Mouse (Mus musculus) liver, embryonic 11.5 days (tissue): ENCODE results near the gene Ubxn11. TPM values are rescaled to one million over a fixed set of nuclear protein-coding genes. Genes with fewer than 3 reads are reported as not detected.

Experiments used
- ATAC-seq: fragments of 200-750 bp; cut with Nextera tagmentation; replicated peaks from 2 replicates; pipeline ENCODE4 v1.8.0; 2017; ENCODE audit warnings: moderate number of reproducible peaks, mild to moderate bottlenecking, moderate TSS enrichment, moderate library complexity; ENCODE audit not compliant: low FRiP score
- DNase-seq: peaks from one replicate; pipeline ENCODE4 v3.0.0-alpha.2; 2017; ENCODE audit warnings: low spot score
- H3K27ac ChIP-seq: fragments of 300-500 bp; sonication (generic); 2 replicates; pipeline ENCODE4 v1.5.1; 2014; ENCODE audit warnings: mild to moderate bottlenecking, low read depth, low read length, control low read depth
- H3K27me3 ChIP-seq: fragments of 300-500 bp; sonication (generic); replicated peaks from 2 replicates; pipeline ENCODE4 v1.6.1; 2014; ENCODE audit warnings: low read length, mixed read lengths; ENCODE audit not compliant: control insufficient read depth, insufficient read depth
- H3K36me3 ChIP-seq: fragments of 300-500 bp; sonication (generic); 2 replicates; pipeline ENCODE4 v1.6.1; 2014; ENCODE audit warnings: mild to moderate bottlenecking, low read length, moderate library complexity, mixed read lengths; ENCODE audit not compliant: control insufficient read depth, insufficient read depth
- H3K4me1 ChIP-seq: fragments of 300-500 bp; sonication (generic); replicated peaks from 2 replicates; pipeline ENCODE4 v1.6.1; 2014; ENCODE audit warnings: low read length, mixed read lengths; ENCODE audit not compliant: control insufficient read depth, insufficient read depth
- H3K4me2 ChIP-seq: fragments of 300-500 bp; sonication (generic); 2 replicates; pipeline ENCODE4 v1.6.1; 2014; ENCODE audit warnings: mild to moderate bottlenecking, control low read depth, moderate library complexity
- H3K4me3 ChIP-seq: fragments of 300-500 bp; sonication (generic); 2 replicates; pipeline ENCODE4 v1.5.1; 2014; ENCODE audit warnings: low read depth, low read length, control low read depth
- H3K9ac ChIP-seq: fragments of 300-500 bp; sonication (generic); 2 replicates; pipeline ENCODE4 v1.6.1; 2014; ENCODE audit warnings: low read depth, low read length, control low read depth
- H3K9me3 ChIP-seq: fragments of 300-500 bp; sonication (generic); 2 replicates; pipeline ENCODE4 v1.6.1; 2016; ENCODE audit warnings: low read length, inconsistent platforms, mixed read lengths; ENCODE audit not compliant: control insufficient read depth
- WGBS: fragments of 180-500 bp; shearing (Covaris S2); extraction: QIAGEN DNeasy Blood & Tissue Kit; methylation state at CpG from one replicate; pipeline ENCODE4 v1.1.7; 2014; 5-methylcytosine and 5-hydroxymethylcytosine counted together
- polyA plus RNA-seq: library from polyadenylated mRNA; unstranded; fragments of >200 nt; fragmentation: Nextera tagmentation; extraction: Ambion mirVana; gene quantifications from 2 replicates; pipeline ENCODE4 v1.2.1, GENCODE M21; 2014

The Ubxn11 gene
- polyA plus RNA-seq, 1 experiment from 2014 or later, result 5.6 TPM

DNA sequence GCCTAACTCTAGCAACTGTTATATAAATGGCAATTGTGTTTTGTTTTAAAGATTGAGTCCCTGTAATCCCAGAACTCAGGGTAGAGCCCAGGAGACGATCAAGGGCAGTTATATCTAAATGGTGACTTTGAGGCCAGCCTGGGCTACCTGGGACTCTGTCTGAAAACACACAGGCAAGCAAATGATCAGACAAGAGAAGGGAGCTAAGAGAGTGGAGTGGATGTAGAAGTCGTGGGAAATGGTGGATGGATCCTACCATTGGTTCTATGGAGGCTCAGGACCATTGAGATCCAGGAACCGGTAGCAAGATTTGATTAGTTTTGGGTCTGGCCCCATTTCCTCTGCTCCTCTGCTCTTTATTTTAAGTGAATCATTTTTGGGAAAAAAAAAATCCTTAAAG, 6.2 kb upstream of the Ubxn11 start:
- DNase-seq, result no peak
- H3K9ac ChIP-seq, result no peak overlapping the region
- H3K36me3 ChIP-seq, result no peaks in the 10 kb centered on the region
- H3K27ac ChIP-seq, result no peak overlapping the region
- no peak overlapping the region for H3K4me3 ChIP-seq
- H3K4me1 ChIP-seq, result no peaks in the 10 kb centered on the region
- ATAC-seq, result no peak
- H3K9me3 ChIP-seq, result no peaks in the 10 kb centered on the region
- no peaks in the 10 kb centered on the region for H3K27me3 ChIP-seq
- no peak overlapping the region for H3K4me2 ChIP-seq
- 86% methylated on average over 3 of the region's 3 CpGs for WGBS

DNA sequence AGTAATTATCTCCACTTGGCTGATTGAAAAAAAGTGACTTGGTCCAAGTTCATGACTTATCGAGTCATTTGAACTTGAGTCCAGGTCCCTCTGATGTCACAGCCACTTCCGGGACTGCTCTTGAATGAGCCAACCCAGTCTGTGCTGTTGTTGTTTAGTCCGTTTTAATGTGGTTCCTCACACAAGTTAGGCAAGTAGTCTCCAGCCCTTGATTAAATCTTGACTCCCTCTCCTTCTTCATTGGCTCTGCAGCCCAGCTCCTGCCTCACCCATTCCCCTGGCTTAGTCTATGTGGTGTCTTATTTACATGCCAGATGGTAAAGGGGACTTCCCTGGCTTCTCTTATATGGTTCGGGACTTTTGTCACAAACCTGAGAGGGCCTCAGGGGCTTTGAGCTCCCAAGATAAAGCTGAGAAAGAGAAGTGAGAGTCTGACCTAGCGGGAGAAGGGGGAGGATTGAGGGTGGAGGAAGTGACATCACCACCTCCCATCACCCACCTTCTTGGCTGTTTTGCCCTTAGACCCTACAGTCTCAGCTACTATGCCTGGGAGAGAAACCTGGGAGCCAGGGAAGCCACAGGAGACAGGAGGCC, 5.3 kb upstream of the Ubxn11 start:
- no peak overlapping the region for H3K4me2 ChIP-seq
- no peak overlapping the region for H3K4me3 ChIP-seq
- no peaks in the 10 kb centered on the region for H3K4me1 ChIP-seq
- DNase-seq, result no peak
- H3K9me3 ChIP-seq, result no peaks in the 10 kb centered on the region
- 44% methylated on average over 5 of the region's 5 CpGs for WGBS
- no peak for ATAC-seq
- no peak overlapping the region for H3K9ac ChIP-seq
- no peaks in the 10 kb centered on the region for H3K27me3 ChIP-seq
- H3K27ac ChIP-seq, result no peak overlapping the region
- no peaks in the 10 kb centered on the region for H3K36me3 ChIP-seq

DNA sequence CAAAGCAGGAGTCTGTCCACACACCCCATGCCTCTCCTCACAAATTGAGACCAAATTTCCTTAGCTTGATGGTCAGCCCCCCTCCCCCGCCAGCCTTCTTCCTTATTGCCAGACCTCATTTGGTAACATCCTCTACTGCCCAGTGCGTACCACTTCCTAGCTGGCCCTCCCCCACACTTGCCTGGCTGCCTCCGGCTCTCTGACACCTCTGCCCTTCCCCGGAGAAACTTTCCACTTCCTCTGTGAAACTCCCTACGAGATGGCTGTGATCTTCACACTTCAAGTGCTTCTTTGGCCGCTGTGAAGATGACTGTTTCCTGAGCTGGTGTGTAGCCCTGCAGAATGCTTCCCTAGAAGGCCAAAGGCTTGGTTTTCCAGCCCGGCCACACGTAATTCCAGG, 3.7 kb upstream of the Ubxn11 start:
- H3K27me3 ChIP-seq, result no peaks in the 10 kb centered on the region
- no peak overlapping the region for H3K4me2 ChIP-seq
- H3K27ac ChIP-seq, result no peak overlapping the region
- ATAC-seq (no peak), DNase-seq (no peak)
- WGBS, result 41% methylated on average over 8 of the region's 8 CpGs
- H3K4me3 ChIP-seq, result no peak overlapping the region
- no peaks in the 10 kb centered on the region for H3K4me1 ChIP-seq
- no peak overlapping the region for H3K9ac ChIP-seq
- H3K9me3 ChIP-seq, result no peaks in the 10 kb centered on the region
- H3K36me3 ChIP-seq, result no peaks in the 10 kb centered on the region

DNA sequence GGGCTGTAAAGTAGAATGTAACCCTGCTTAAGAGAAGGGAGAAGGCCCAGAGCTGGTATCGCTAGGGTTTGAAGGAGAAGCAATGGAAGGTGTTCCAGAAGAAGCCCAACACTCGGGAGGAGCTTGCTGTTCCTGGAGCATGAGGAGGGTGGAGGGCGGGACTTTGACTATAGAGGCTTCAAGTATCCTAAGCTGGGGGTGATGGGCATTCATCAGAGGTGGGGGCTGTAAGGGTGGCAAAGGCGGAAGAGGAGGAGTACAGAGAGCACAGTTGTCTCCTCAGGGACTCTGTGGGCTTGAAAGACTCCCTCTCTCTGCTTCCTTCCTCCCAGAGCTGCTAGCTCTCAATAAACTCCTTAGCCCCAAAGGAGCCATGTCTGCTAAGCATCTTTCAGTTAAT, 2.1 kb upstream of the Ubxn11 start:
- DNase-seq, result no peak
- no peaks in the 10 kb centered on the region for H3K4me1 ChIP-seq
- 85% methylated on average over 4 of the region's 4 CpGs for WGBS
- H3K4me3 ChIP-seq, result no peak overlapping the region
- no peak overlapping the region for H3K4me2 ChIP-seq
- no peaks in the 10 kb centered on the region for H3K36me3 ChIP-seq
- H3K27me3 ChIP-seq, result no peaks in the 10 kb centered on the region
- ATAC-seq, result no peak
- H3K9ac ChIP-seq, result no peak overlapping the region
- no peaks in the 10 kb centered on the region for H3K9me3 ChIP-seq
- no peak overlapping the region for H3K27ac ChIP-seq

DNA sequence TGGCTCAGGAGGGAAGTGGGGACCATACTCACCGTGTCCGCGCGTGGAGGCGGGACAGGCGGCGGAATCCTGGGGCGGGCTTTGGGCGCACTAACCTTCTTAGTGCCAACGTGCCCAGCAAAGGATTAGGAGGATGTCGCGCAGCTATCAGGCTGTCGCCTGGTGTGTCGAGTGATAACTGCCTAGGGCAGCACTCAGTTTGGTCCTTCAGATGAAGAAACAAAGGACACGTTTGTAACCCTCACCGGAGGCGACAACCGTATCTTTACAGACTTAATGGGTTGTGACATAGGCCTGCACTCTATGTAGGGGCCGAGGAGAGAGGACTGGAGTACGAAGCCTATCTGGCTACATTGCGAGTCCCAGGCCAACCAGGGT, 361 bp downstream of the Ubxn11 start:
- Histone ChIP-seq H3K4me3 (peak overlapping the region; percentile 68), H3K4me2 (peak overlapping the region; percentile 81), H3K9ac (peak overlapping the region; percentile 67), H3K27me3 (no peaks in the 10 kb centered on the region), H3K36me3 (no peaks in the 10 kb centered on the region), H3K4me1 (peaks cover 14% of the 10 kb centered on the region), H3K27ac (0 out of 2 replicates have a peak overlapping the region, but pooled peaks have one; percentile 17), H3K9me3 (no peaks in the 10 kb centered on the region)
- WGBS, result 3% methylated on average over 21 of the region's 21 CpGs
- no peak for DNase-seq
- peak; percentile 68 for ATAC-seq

DNA sequence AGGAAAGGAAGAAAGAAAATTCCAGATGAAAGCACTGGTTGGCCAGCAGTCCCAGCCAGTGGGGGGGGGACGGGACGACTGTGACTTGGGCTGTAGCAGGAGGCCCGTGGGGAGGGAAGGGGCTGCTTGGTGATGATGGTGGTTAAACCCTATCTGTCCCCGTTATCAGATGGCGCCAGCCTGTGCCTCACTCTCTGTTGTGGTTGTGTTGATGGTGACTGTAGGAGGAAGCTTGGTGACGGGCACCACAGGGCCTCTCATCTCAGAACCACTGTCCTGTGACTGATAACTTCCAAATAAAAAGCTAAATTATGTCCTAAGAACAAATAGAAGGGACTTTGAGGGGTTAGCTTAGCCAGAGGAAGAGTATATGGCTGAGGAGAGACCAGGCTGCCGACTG, 3.7 kb downstream of the Ubxn11 start:
- 31% methylated on average over 7 of the region's 7 CpGs for WGBS
- DNase-seq, result no peak
- peak; percentile 64 for ATAC-seq
- peak overlapping the region; percentile 42 for H3K4me2 ChIP-seq
- no peak overlapping the region for H3K9ac ChIP-seq
- H3K27ac ChIP-seq, result peak overlapping the region; percentile 59
- no peaks in the 10 kb centered on the region for H3K27me3 ChIP-seq
- no peak overlapping the region for H3K4me3 ChIP-seq
- no peaks in the 10 kb centered on the region for H3K36me3 ChIP-seq
- H3K9me3 ChIP-seq, result no peaks in the 10 kb centered on the region
- peaks cover 26% of the 10 kb centered on the region for H3K4me1 ChIP-seq

DNA sequence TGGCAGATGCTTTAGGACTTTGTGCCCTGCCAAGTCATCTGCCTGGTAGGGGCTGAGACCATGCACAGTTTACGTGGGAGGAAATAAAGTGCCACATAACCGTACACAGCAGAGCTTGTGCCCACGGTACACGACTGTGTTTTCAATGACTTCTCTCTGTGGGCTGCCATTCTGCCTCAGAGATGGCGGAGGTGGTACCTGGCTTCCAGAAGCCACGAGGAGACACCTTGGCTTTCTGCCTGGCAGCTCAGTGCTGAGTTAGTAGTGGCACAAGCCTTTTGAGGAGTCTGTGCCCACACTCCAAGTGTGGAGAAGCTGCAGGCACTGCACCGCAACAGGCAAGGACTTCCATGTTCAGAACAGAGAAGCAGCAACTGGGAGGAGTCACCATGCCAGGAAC, 5.4 kb downstream of the Ubxn11 start:
- Histone ChIP-seq H3K36me3 (no peaks in the 10 kb centered on the region), H3K27me3 (no peaks in the 10 kb centered on the region), H3K9ac (no peak overlapping the region), H3K4me1 (peaks cover 39% of the 10 kb centered on the region), H3K27ac (no peak overlapping the region), H3K4me2 (no peak overlapping the region), H3K9me3 (no peaks in the 10 kb centered on the region), H3K4me3 (no peak overlapping the region)
- ATAC-seq (no peak), DNase-seq (no peak)
- 84% methylated on average over 7 of the region's 7 CpGs for WGBS

DNA sequence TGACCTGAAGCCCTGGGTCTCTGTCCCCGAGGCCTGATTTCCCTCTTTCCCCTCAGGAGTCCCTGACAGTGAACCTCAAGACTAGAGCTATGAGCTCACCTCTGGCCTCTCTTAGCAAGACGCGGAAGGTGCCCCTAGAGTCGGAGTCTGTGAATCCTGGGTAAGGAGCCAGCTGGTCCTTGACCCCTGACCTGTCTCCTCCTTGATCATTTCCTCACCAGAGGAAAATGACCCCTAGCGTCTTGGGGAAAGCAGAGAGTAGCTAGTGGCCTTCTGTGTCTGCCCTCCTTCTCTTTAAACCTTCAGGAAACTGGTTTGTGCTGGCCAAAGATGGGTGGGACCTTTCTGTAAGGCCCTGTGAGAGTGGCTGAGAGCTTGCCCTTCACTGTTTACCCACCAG, 5.8 kb downstream of the Ubxn11 start:
- H3K36me3 ChIP-seq, result no peaks in the 10 kb centered on the region
- no peaks in the 10 kb centered on the region for H3K9me3 ChIP-seq
- no peak for ATAC-seq
- WGBS, result 51% methylated on average over 5 of the region's 5 CpGs
- H3K4me1 ChIP-seq, result peaks cover 42% of the 10 kb centered on the region
- no peak overlapping the region for H3K9ac ChIP-seq
- H3K27me3 ChIP-seq, result no peaks in the 10 kb centered on the region
- no peak overlapping the region for H3K4me2 ChIP-seq
- no peak for DNase-seq
- H3K27ac ChIP-seq, result no peak overlapping the region
- no peak overlapping the region for H3K4me3 ChIP-seq

DNA sequence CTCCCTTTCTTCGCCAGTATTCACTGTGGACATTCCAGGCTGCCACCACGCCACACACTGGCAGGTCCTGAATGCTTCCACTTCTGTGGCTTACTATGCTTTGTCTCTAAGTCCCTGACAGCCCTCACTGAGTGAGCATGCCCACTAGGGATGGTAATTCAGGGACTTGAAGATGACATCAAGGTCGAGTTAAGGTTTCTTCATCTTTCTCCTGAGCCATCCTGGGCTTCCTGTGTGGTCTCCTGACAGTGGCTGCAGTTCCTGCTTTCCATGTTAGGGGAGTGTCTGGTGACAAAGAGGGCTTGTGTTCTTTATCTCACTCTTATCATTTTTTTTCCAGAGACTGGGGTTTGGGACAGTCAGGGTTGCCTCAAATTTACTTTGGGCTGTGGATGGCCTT, 8.3 kb downstream of the Ubxn11 start:
- H3K4me3 ChIP-seq, result no peak overlapping the region
- peaks cover 45% of the 10 kb centered on the region for H3K4me1 ChIP-seq
- WGBS, result 43% methylated on average over 3 of the region's 3 CpGs
- no peaks in the 10 kb centered on the region for H3K36me3 ChIP-seq
- no peak overlapping the region; the same call in 1 of the 2 replicates for H3K4me2 ChIP-seq
- H3K27ac ChIP-seq, result 0 out of 2 replicates have a peak overlapping the region, but pooled peaks have one; percentile 5
- no peaks in the 10 kb centered on the region for H3K27me3 ChIP-seq
- peak overlapping the region; percentile 8; the same call in 1 of the 2 replicates for H3K9ac ChIP-seq
- ATAC-seq, result no peak
- DNase-seq, result no peak
- H3K9me3 ChIP-seq, result no peaks in the 10 kb centered on the region
